Mouse (Mus musculus): ENCODE measurements around the gene Vav1. TPM values are rescaled to one million over a fixed set of nuclear protein-coding genes. Genes with fewer than 3 reads are reported as not detected.
A peak's percentile ranks its signal among the peaks of the same experiment; 100 is the strongest.
"Not testable (repeated sequence)": the region's sequence is repeated elsewhere in the genome, so short reads cannot be mapped to it uniquely, and the experiment has no call there.

Gene Vav1
- polyA plus RNA-seq, 1 experiment from 2014 or later: 2.5 TPM

GRCm38 (mm10) chr17:57334001-57334760 lies 55.3 kb downstream of the Vav1 start:
- no peak overlapping the region for H3K4me2 ChIP-seq (replicated peaks; ENCODE audit: low read depth, low read length)

GRCm38 (mm10) chr17:57334761-57335150 lies 55.9 kb downstream of the Vav1 start:
- no peak overlapping the region; the same call in 1 of the 2 replicates for H3K9ac ChIP-seq (ENCODE audit: low read depth, low read length)
- no peak overlapping the region for H3K4me3 ChIP-seq (ENCODE audit: low read depth, low read length)
- no peak overlapping the region for H3K27ac ChIP-seq (ENCODE audit: low read depth, low read length)
- DNase-seq (ENCODE audit: low spot score) (peak; percentile 92), ATAC-seq (ENCODE audit: low FRiP score) (peak; percentile 46)
- 6% methylated on average over 16 of the region's 16 CpGs for WGBS
- H3K36me3 ChIP-seq (ENCODE audit: control insufficient read depth, insufficient read depth, low read length): no peaks in the 10 kb centered on the region
- no peaks in the 10 kb centered on the region for H3K27me3 ChIP-seq (ENCODE audit: control insufficient read depth, insufficient read depth, low read length)
- no peaks in the 10 kb centered on the region for H3K9me3 ChIP-seq (ENCODE audit: control insufficient read depth, low read length)
- H3K4me1 ChIP-seq (replicated peaks; ENCODE audit: control insufficient read depth, insufficient read depth, low read length): no peaks in the 10 kb centered on the region
- H3K4me2 ChIP-seq (replicated peaks; ENCODE audit: low read depth, low read length): no peak overlapping the region

More at GRCm38 (mm10) chr17:57334001-57334760, 55.3 kb downstream of the Vav1 start:
- 75% methylated on average over 9 of the region's 9 CpGs for WGBS
- peak; percentile 2 for DNase-seq (ENCODE audit: low spot score)
- no peaks in the 10 kb centered on the region for H3K9me3 ChIP-seq (ENCODE audit: control insufficient read depth, low read length)
- ATAC-seq (ENCODE audit: low FRiP score): peak; percentile 21; the same call in 1 of the 2 replicates
- no peak overlapping the region for H3K27ac ChIP-seq (ENCODE audit: low read depth, low read length)
- no peaks in the 10 kb centered on the region for H3K4me1 ChIP-seq (replicated peaks; ENCODE audit: control insufficient read depth, insufficient read depth, low read length)
- no peaks in the 10 kb centered on the region for H3K36me3 ChIP-seq (ENCODE audit: control insufficient read depth, insufficient read depth, low read length)
- no peaks in the 10 kb centered on the region for H3K27me3 ChIP-seq (ENCODE audit: control insufficient read depth, insufficient read depth, low read length)
- H3K9ac ChIP-seq (ENCODE audit: low read depth, low read length): no peak overlapping the region; the same call in 1 of the 2 replicates
- no peak overlapping the region for H3K4me3 ChIP-seq (ENCODE audit: low read depth, low read length)

GRCm38 (mm10) chr17:57335194-57335593 lies 56.3 kb downstream of the Vav1 start:
- WGBS: 78% methylated on average over 9 of the region's 9 CpGs
- peak; percentile 26 for ATAC-seq (ENCODE audit: low FRiP score)
- H3K27me3 ChIP-seq (ENCODE audit: control insufficient read depth, insufficient read depth, low read length); H3K9me3 ChIP-seq (ENCODE audit: control insufficient read depth, low read length); DNase-seq (ENCODE audit: low spot score); H3K4me2 ChIP-seq (replicated peaks; ENCODE audit: low read depth, low read length); H3K36me3 ChIP-seq (ENCODE audit: control insufficient read depth, insufficient read depth, low read length); H3K9ac ChIP-seq (ENCODE audit: low read depth, low read length); H3K4me3 ChIP-seq (ENCODE audit: low read depth, low read length); H3K27ac ChIP-seq (ENCODE audit: low read depth, low read length); H3K4me1 ChIP-seq (replicated peaks; ENCODE audit: control insufficient read depth, insufficient read depth, low read length): not testable (repeated sequence)

- no peak overlapping the region for H3K9ac ChIP-seq (ENCODE audit: low read depth, low read length)
- 14% methylated on average over 11 of the region's 11 CpGs for WGBS
Observed at GRCm38 (mm10) chr17:57335673-57336303, 56.9 kb downstream of the Vav1 start.

GRCm38 (mm10) chr17:57337996-57338395 lies 59.1 kb downstream of the Vav1 start:
- no peaks in the 10 kb centered on the region for H3K36me3 ChIP-seq (ENCODE audit: control insufficient read depth, insufficient read depth, low read length)
- no peaks in the 10 kb centered on the region for H3K9me3 ChIP-seq (ENCODE audit: control insufficient read depth, low read length)
- H3K4me1 ChIP-seq (replicated peaks; ENCODE audit: control insufficient read depth, insufficient read depth, low read length): no peaks in the 10 kb centered on the region
- ATAC-seq (ENCODE audit: low FRiP score) (no peak), DNase-seq (ENCODE audit: low spot score) (no peak)
- no peak overlapping the region for H3K9ac ChIP-seq (ENCODE audit: low read depth, low read length)
- no peak overlapping the region for H3K27ac ChIP-seq (ENCODE audit: low read depth, low read length)
- no peaks in the 10 kb centered on the region for H3K27me3 ChIP-seq (ENCODE audit: control insufficient read depth, insufficient read depth, low read length)
- no peak overlapping the region for H3K4me3 ChIP-seq (ENCODE audit: low read depth, low read length)
- no peak overlapping the region for H3K4me2 ChIP-seq (replicated peaks; ENCODE audit: low read depth, low read length)
- WGBS: 92% methylated on average over 10 of the region's 10 CpGs

More at GRCm38 (mm10) chr17:57335673-57336303, 56.9 kb downstream of the Vav1 start:
- H3K9me3 ChIP-seq (ENCODE audit: control insufficient read depth, low read length): no peaks in the 10 kb centered on the region
- no peak overlapping the region for H3K4me2 ChIP-seq (replicated peaks; ENCODE audit: low read depth, low read length)
- peak; percentile 96 for DNase-seq (ENCODE audit: low spot score)
- no peaks in the 10 kb centered on the region for H3K36me3 ChIP-seq (ENCODE audit: control insufficient read depth, insufficient read depth, low read length)
- no peak overlapping the region for H3K27ac ChIP-seq (ENCODE audit: low read depth, low read length)
- ATAC-seq (ENCODE audit: low FRiP score): peak; percentile 82
- no peaks in the 10 kb centered on the region for H3K4me1 ChIP-seq (replicated peaks; ENCODE audit: control insufficient read depth, insufficient read depth, low read length)
- H3K4me3 ChIP-seq (ENCODE audit: low read depth, low read length): no peak overlapping the region
- H3K27me3 ChIP-seq (ENCODE audit: control insufficient read depth, insufficient read depth, low read length): no peaks in the 10 kb centered on the region

GRCm38 (mm10) chr17:57339298-57339697 lies 60.4 kb downstream of the Vav1 start:
- Histone ChIP-seq H3K4me3 (ENCODE audit: low read depth, low read length) (no peak overlapping the region), H3K36me3 (ENCODE audit: control insufficient read depth, insufficient read depth, low read length) (no peaks in the 10 kb centered on the region), H3K4me2 (replicated peaks; ENCODE audit: low read depth, low read length) (no peak overlapping the region), H3K27ac (ENCODE audit: low read depth, low read length) (no peak overlapping the region), H3K9ac (ENCODE audit: low read depth, low read length) (no peak overlapping the region), H3K9me3 (ENCODE audit: control insufficient read depth, low read length) (no peaks in the 10 kb centered on the region), H3K27me3 (ENCODE audit: control insufficient read depth, insufficient read depth, low read length) (no peaks in the 10 kb centered on the region), H3K4me1 (replicated peaks; ENCODE audit: control insufficient read depth, insufficient read depth, low read length) (no peaks in the 10 kb centered on the region)
- ATAC-seq (ENCODE audit: low FRiP score): no peak
- DNase-seq (ENCODE audit: low spot score): no peak
- 76% methylated on average over 9 of the region's 9 CpGs for WGBS

- Histone ChIP-seq H3K9ac (ENCODE audit: low read depth, low read length) (no peak overlapping the region), H3K4me2 (replicated peaks; ENCODE audit: low read depth, low read length) (no peak overlapping the region), H3K36me3 (ENCODE audit: control insufficient read depth, insufficient read depth, low read length) (no peaks in the 10 kb centered on the region), H3K4me3 (ENCODE audit: low read depth, low read length) (no peak overlapping the region), H3K9me3 (ENCODE audit: control insufficient read depth, low read length) (no peaks in the 10 kb centered on the region), H3K27me3 (ENCODE audit: control insufficient read depth, insufficient read depth, low read length) (no peaks in the 10 kb centered on the region), H3K27ac (ENCODE audit: low read depth, low read length) (no peak overlapping the region), H3K4me1 (replicated peaks; ENCODE audit: control insufficient read depth, insufficient read depth, low read length) (no peaks in the 10 kb centered on the region)
- ATAC-seq (ENCODE audit: low FRiP score) (no peak), DNase-seq (ENCODE audit: low spot score) (no peak)
- WGBS: 85% methylated on average over 4 of the region's 4 CpGs
Observed at GRCm38 (mm10) chr17:57341568-57341967, 62.7 kb downstream of the Vav1 start.

GRCm38 (mm10) chr17:57344029-57344707 lies 65.3 kb downstream of the Vav1 start:
- no peak overlapping the region for H3K4me3 ChIP-seq (ENCODE audit: low read depth, low read length)
- H3K27me3 ChIP-seq (ENCODE audit: control insufficient read depth, insufficient read depth, low read length): no peaks in the 10 kb centered on the region
- H3K4me1 ChIP-seq (replicated peaks; ENCODE audit: control insufficient read depth, insufficient read depth, low read length): no peaks in the 10 kb centered on the region
- no peak for ATAC-seq (ENCODE audit: low FRiP score)
- no peak overlapping the region for H3K4me2 ChIP-seq (replicated peaks; ENCODE audit: low read depth, low read length)
- H3K9ac ChIP-seq (ENCODE audit: low read depth, low read length): no peak overlapping the region
- no peak overlapping the region for H3K27ac ChIP-seq (ENCODE audit: low read depth, low read length)
- no peaks in the 10 kb centered on the region for H3K36me3 ChIP-seq (ENCODE audit: control insufficient read depth, insufficient read depth, low read length)
- DNase-seq (ENCODE audit: low spot score): no peak
- H3K9me3 ChIP-seq (ENCODE audit: control insufficient read depth, low read length): no peaks in the 10 kb centered on the region
- WGBS: 64% methylated on average over 2 of the region's 2 CpGs
